Mouse (Mus musculus) kidney, postnatal 14 days (tissue): Measurements from ENCODE around the gene Gm42417.

Experiments used
- DNase-seq: peaks from one replicate; pipeline ENCODE4 v3.0.0; 2022; ENCODE audit warnings: mixed read lengths

Gm42417 gene

GRCm38 (mm10) chr1:36513718-36514117, 25.5 kb downstream of the Gm42417 start:
- peak; percentile 55 for DNase-seq

GRCm38 (mm10) chr1:36513310-36513709, 25.9 kb downstream of the Gm42417 start:
- DNase-seq = peak; percentile 55

- DNase-seq = no peak
Measured at GRCm38 (mm10) chr1:36512966-36513280, 26.3 kb downstream of the Gm42417 start.

GRCm38 (mm10) chr1:36512089-36512965, 26.9 kb downstream of the Gm42417 start:
- DNase-seq = peak; percentile 62

GRCm38 (mm10) chr1:36511289-36512021, 27.8 kb downstream of the Gm42417 start, which contains the start of gene Cnnm3:
TSS of gene Cnnm3 (plus strand) at chr1:36511867.
- peak; percentile 100 for DNase-seq

GRCm38 (mm10) chr1:36508238-36508637, 31.0 kb downstream of the Gm42417 start:
- DNase-seq = no peak

- DNase-seq = peak; percentile 76
Measured at GRCm38 (mm10) chr1:36501261-36501660, 38.0 kb downstream of the Gm42417 start.

- no peak for DNase-seq
Measured at GRCm38 (mm10) chr1:36497312-36497711, 41.9 kb downstream of the Gm42417 start.

- DNase-seq = peak; percentile 46
Measured at GRCm38 (mm10) chr1:36496719-36497118, 42.5 kb downstream of the Gm42417 start.

GRCm38 (mm10) chr1:36493299-36493698, 45.9 kb downstream of the Gm42417 start:
- DNase-seq = no peak

GRCm38 (mm10) chr1:36492416-36493139, 46.7 kb downstream of the Gm42417 start:
- peak; percentile 78 for DNase-seq

GRCm38 (mm10) chr1:36489661-36490060, 49.6 kb downstream of the Gm42417 start:
- no peak for DNase-seq

- no peak for DNase-seq
Measured at GRCm38 (mm10) chr1:36487111-36487510, 52.1 kb downstream of the Gm42417 start.

- DNase-seq = no peak
Measured at GRCm38 (mm10) chr1:36485080-36485479, 54.1 kb downstream of the Gm42417 start.

GRCm38 (mm10) chr1:36483825-36484224, 55.4 kb downstream of the Gm42417 start:
- peak; percentile 27 for DNase-seq
